Mouse (Mus musculus) frontal cortex, postnatal 10 days (tissue): ENCODE measurements around the gene Resp18.
A peak's percentile ranks its signal among the peaks of the same experiment; 100 is the strongest.

Experiments used
- DNase-seq, 2 experiments: peaks; one replicate each; pipeline ENCODE4 v3.0.0; 2022; ENCODE audit warnings: low spot score in 2 of 2, mixed read lengths in 1 of 2

The Resp18 gene

DNA sequence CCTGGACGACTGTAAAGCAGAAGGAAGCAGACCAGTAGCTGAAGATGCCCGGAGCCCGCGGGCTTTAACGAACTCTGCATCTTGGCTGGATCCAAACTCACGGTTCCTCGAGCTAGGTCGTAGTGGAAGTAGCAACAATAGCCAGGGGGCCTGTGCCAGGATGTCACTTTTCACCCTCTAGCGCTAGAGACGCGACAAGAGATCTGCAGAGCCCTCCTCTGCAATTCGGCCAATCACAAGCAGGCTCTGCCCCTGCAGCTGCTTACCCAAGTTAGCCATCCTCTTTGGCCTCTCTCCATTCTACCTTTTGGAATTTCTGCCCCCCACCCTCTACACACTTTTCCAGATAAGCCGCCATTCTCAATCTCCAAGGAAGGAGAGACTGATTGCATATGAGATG lies at the start of gene Resp18:
Gene Resp18 (minus strand): TSS at position 188 of the 400 bp plus-strand sequence.
- DNase-seq = no peak

DNA sequence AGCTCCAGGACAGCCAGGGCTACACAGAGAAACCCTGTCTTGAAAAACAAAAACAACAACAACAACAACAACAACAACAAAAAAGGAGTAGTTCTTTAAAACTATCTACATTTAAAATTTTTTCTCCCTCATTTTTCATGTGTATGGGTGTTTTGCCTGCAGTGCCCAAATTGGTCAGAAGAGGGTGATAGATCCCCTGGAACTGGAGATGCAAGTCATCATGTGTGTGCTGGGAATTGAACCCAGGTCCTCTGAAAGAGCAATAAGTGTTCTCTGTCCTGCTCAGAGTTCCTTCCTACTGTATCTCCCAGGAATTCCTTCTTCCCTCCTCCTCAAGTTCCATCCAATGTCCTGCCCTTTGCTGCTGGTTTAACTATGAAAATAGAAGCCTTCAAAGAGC lies 49.2 kb upstream of the Resp18 start:
- DNase-seq = no peak

DNA sequence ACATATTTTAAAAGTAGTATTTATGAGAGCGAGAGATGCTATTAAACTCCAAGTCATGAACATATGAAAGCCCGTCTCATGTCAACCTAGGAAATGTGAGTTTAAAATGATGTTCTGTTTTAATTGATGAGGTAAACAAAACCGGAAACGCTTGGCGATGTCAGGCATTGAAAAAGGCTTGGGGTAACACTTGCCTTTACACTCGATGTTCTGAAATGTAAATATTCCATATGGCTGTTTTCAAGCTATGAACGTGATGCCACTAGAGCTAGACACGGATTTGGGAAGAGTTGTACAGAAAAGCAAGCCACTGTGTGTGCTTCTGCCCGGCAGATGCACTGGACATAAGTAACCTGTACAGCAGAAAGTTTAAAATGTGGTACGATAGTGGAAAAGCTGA lies 41.0 kb upstream of the Resp18 start:
- no peak for DNase-seq

DNA sequence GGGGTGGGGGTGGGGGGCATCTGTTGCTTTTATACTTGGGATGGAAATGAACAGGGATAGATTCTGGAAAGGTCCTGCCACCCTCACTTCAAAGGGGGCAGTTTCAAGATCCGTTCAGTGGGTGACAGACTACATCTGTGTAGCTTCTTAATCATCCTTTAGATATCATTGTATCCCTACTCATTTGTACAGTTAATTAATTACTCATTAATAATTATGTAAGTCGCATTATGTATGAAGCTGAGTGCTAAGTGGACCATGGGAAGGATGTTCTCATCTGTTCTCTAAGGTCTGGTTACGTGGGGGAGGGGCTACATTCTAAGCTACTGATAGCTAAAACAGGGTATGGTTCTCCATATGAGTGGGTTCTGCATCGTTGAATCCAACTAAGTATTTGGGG lies 40.5 kb upstream of the Resp18 start:
- no peak for DNase-seq

DNA sequence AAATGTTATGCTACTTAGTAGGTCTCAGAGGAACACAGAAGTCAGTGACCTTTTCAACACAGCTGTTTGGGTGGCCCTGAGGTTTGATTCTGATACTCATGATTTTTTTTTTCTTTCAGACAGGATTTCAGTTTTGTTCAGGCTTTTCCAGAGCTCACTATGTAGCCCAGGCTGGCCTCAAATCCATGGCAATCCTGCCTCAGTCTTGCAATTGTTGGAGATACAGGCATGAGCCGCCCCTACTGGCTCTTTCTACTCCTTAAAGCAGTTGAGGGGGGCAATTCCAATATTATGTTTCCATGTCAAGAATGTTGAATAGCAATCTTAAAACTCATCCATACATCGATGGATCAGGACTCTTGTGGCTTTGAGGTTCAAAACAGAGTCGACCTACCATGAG lies 40.1 kb upstream of the Resp18 start:
- DNase-seq = no peak

DNA sequence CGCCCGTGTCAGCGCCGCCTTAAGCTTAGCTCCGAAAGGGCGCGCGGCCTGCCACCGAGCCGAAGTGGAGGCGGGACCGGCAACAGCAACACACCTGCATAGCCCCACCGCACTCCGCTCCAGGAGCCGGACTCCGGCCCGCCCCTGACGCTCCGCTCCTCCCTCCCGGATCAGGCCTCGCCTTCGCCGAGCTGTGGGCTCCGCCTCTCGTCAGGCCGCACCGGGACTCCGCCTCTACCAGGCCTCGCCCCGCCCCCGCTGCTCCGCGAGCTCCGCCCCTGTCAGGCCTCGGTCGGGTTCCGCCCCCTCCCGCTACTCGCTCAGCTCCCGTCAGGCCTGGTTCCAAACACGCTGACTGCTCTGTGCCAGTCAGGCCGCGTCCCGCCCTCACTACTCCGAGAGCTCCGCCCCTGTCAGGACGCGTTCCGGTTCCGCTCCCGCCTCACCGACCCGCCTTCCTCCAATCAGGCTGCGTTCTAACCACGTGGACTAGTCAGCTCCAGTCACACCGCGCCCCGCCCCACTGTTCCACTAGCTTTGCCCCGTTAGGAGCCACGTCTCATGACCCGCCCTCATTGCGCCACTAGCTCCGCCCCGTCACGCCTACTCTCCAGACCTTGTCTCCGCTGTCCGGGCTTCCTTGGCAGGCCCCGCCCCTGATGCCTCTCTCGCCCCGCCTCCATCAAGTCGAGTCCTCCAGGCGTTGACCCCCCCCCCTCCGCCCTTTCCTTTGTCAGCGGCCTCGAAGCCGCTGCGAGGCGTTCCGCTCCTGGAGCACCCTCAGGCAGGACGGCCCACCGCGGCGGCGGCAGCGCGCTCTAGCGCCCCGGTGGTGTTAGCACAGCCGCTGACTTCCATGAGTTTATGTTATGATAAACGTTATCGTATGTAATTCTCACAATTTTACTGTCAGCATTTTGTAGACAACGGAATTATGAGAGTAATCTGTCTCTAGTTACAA lies 39.3 kb upstream of the Resp18 start, which contains the start of gene Dnpep:
Gene Dnpep (minus strand): TSS at position 750 of the 961 bp plus-strand sequence.
- DNase-seq = peak; percentile 100

DNA sequence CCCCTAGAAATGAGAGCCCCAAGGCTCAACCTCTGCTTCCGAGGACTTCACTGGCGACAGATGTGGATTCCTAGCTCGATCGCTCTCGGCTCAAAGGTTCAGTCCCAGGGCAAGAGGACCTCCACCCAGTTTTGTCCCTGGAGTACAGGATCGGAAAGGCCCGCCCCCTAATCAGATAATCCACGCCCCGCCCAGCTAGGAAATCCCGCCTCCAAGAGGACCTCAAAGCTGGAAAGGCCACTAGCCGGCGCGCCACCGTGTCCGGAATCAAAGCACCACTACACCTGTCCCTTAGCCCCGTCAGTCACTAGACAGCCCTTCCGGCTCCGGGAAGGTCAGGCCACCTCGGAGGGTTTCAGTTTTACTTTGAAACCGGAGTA lies 38.6 kb upstream of the Resp18 start:
- peak in 1 of 2 experiments; percentile 80 for DNase-seq

DNA sequence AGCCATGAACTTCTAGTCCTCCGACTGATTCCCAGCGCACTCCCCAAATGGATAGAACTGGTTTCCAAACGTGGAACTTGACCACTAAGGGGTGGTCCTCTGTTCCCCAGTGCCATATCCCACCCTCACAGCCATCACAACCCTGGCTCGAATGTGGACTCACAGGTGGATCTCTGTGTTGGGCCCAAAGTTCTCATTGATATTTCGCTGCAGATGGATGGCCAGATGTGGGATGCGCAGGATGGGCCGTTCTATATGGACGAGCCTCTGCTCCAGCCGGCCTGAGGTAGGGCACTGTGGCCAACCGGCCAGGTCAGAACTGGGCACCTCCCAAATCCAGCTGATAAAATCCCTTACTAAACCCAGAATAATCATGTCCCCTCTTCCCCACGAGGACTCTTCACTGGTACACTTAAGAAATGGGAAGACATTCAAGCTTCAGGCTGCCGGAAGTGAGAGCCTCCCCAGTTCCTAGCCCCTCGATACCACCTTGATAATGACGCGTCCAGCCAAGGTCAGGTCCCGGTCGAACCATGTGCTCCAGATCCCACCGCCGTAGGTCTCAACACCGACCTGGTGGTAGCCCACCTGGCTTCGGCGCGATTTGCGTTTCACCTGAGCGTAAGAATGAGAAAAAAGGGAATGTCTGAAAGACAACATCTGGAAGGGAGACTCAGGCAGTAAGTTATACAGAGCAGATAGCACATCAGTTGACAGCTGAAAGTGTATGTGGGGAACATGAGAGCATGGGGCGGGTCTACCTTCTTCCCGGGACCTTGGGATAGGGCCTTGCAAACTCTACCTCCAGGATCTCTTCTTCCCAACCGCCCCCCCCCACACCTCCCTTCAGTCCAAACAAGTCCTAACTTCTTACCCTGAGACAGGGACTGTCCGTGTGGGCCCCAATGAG lies 37.5 kb upstream of the Resp18 start:
- peak in 1 of 2 experiments; percentile 23 for DNase-seq

DNA sequence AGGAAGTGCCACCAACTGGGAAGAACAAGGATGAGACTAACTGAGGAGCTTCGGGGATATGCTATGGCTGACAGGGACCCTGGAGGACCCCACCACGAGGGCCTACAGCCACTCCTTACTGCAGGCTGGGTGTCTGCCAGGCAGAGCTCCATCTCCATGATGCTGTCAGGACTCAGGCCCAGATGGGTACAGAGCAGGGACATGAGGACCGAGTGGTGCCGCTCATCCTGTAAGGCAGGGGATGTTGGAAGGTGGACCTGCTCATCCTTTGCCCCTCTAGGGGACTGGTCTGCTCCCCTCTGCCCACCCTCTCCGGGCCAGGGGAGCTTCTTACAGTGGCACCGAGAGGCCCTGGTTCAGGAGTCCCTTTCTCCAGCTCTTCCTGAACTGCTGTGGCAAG lies 36.8 kb upstream of the Resp18 start:
- DNase-seq = no peak

DNA sequence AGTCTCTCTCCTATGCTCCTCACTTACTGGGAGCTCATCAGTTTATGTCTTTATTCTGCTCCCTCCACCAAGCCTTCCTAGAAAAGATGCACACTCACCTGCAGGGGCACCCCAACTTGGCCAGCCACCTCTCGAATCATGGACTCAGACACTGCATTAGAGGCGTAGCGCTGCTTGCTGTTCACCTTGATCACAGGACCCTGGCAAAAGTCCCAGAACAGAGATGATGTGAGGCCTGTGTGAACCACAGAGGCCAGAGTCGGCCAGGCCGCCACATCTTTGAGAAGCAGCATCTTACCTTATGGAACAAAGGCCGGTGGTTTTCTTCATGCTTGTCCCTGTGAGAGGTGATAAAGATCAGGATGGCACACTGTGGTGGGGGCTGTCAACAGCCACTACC lies 33.5 kb upstream of the Resp18 start:
- DNase-seq = no peak

DNA sequence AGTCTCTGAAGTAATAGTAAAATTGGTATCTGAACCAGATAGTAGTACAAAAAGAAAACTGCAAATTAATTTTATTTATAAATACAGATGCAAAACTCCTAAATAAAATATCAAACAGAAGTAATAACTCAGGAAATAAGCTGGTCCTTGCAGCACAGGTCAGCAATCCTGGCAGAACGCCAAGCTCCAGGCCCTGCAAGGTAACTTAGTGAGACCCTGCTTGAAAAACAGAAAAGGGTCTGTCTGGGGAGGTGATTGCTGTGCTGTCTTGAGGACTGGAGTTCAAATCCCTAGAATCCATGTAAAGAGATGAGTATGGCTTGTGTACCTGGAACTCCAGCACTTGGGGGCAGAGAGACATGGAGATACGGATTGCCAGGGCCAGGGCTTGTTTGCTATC lies 26.4 kb upstream of the Resp18 start:
- no peak for DNase-seq

DNA sequence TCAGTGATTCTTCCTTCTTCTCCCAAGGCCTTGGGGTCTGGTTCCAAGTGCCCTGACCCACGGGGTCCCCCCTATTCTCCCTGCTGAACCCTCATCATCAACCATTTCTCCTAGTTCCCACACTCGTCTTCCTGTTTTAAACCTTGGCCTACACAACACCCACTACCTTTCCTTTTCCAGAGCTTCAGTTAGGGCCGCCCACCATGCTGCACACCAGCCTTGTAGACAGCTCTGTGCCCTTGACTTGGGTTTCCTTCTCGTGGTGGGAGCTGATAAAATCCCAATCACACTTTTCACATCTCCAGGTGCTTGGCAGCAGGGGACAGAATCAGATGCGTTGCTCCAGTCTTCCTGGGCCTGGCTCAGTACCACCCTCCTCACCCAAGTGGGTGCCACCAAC lies 16.1 kb upstream of the Resp18 start:
- DNase-seq = no peak

DNA sequence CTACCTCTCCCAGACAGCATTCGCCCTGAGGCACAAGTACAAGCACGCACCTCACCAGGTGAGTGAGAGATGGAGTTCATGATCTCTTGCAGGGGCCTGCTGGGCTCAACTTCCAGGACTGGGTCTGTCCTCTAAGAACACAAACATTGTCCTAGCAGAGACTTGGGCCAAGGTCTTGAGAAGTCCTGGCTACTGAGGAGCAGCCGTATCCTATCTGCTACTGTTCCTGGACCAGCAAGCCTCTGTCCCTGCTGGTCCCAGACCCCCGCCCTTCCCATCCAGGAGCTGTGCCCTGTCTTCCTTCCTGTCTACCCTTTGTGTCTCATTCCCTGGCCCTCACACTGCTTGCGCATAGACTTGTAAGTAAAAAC lies 15.1 kb upstream of the Resp18 start:
- no peak for DNase-seq

DNA sequence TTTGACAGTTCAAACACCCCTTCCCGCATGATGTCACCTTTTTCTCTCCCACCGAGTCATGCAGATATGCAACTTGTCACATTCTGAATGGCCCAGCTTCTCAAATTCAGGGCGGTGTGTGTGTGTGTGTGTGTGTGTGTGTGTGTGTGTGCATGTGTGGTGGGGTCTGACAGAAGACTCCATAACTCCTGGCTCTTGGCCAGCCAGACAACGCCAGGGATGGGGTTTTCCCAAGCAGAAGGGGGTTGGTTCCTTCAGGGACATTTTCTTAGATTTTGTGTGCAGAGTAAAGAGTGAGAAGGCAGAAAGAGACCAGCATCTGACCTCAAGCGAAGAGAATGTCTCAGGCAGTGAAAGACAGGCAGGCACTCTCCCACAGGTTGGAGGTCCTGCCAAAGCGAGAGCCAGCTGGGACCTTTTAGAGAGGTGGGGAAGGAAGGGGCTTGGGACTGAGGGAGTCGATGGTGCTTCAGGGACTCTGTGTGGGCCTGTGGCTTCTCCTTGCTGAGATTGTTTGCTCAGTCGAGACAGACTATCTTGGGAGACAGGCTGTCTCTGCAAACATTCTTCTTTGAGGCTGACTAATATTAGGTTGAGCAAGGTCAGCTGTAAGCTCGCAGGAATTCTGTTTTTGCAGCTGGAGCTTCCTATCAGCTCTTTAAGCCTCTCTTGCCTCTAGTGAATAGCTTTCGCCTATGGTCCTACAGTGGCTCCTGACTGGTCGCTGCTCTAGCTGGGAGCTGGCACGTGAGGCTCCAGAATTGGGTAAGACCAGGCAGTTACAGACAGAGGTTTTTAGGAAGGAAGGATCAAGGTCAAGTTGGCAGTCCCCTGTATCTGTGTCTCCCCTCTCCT lies 14.5 kb upstream of the Resp18 start:
- DNase-seq = no peak

DNA sequence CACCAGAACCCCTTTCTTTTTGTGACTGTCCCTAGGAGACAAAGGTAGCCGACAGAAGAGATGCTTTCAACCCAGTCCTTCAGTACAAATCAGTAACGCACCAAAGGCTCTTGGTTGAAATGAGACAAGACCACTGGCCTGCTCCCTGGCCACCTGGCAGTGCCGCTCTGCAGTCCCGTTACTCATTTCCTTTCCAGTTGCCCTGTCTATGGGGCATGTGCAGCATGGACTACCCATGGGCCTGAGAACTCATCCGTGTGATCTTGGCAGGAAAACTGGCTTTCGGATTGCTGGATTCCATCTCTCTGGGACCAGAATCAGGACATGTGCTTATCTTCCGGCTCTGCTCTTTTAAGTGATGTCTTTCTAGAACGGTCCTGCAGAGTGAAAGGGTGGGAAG lies 13.1 kb upstream of the Resp18 start:
- DNase-seq = no peak

DNA sequence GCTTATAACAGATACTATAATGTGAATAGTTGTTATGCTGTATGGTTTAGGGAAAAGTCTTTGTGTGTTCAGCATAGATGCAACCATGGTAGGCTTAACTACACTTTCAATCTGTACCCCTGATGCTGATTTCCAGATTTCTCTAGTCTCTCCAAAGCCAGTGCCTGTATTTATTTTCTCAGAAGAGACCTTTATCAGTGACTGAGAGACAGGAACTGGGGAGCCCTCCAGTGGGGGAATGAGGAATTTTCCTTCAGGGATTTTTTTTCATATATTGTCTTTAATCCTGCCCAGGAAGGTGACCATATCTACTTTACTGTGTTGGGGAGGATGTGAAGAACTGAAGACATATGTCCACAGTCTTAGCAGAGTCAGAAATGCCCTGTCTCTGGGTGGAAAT lies 12.4 kb upstream of the Resp18 start:
- peak in 1 of 2 experiments; percentile 57 for DNase-seq

DNA sequence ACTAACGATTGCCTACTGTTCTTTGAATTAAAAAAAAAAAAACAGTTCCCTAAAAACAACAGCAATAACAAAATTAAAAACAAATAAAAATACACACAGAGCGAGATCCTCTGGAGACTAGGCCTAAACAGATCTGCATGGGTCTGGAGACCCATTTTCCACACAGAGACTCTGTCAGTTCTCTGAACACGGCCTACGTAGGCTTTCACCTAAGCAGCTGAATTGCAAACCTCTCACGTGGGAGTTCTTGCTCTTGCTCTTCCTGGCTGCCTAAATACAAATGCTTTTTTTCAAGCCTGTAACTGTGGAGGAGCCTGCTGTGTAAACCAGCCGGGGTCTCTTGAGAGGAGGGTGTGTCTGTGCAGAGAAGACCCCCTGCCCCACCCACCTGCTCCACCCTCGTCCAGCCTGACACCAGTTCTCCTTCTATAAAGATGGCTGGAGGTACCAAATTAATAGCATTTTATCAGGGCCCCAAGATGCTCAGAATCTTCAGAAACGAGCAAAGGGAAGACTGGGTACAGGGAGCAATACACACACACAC lies 11.7 kb upstream of the Resp18 start:
- DNase-seq = no peak

DNA sequence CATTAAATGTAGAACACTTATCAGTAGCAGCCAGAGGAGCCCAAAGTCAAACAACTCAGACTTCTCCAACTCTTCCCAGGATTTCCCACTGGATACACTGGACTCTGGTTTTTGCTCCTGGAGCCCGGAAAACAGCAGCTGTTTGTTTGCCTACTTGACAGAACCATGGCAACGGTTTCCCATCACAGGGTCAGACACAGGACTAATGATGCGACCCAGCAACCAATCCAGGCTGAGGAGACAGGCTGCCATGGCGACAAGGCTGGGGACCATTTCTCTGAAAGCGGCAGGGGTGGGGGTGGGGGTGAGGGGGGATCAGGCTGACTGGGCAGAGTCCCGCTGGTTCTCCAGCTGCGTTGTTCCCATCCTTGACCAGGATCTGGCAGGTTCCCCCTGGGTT lies 11.2 kb upstream of the Resp18 start:
- peak; percentile 46 for DNase-seq

DNA sequence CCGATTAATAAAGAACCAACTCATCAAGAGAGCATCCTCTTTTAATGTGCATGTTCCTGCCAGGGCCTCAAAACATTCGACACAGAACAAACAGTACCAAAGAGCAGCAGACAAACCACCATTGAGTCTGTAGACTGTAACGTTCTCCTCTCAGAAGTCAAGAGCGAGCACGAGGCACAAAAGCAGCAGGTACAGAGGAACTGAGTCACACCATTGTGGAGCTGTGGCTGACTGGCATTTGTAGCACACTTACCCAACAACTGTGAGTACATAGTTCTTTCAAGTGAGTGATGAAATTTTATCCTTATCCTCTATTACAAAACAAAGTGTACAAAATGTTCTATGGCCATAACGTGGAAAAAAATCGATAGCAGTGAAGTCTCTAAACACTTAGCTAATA lies 6.7 kb upstream of the Resp18 start:
- DNase-seq = no peak

DNA sequence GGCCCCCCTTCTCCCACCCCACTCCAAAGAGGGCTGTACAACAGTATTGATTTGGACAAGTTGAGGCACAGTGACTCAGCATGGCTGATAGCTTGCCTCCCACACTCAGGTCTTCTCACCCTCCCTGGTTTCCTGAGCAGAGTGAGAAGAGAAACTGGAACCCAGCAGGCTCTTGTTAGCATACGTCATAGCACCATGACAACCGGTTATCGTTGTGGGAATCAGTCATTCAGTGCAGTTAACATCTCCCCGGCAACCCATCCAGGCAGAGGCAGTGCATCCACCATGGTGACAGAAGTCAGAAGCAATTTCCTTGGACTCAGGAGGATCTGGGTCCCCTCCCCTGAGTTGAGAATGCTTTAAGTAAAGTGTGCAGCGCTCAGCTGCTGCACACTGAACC lies 4.8 kb upstream of the Resp18 start:
- peak; percentile 31 to 57 for DNase-seq
